Mouse (Mus musculus) kidney, postnatal 0 days (tissue): ENCODE data around the gene Cyp3a16. TPM values are rescaled to one million over a fixed set of nuclear protein-coding genes. Genes with fewer than 3 reads are reported as not detected.
"Not testable (repeated sequence)": the region's sequence is repeated elsewhere in the genome, so short reads cannot be mapped to it uniquely, and the experiment has no call there.

Source experiments
- ATAC-seq: fragments of 200-750 bp; cut with Nextera tagmentation; replicated peaks from 2 replicates; pipeline ENCODE4 v1.8.0; 2017; ENCODE audit warnings: low read depth, moderate number of reproducible peaks, moderate TSS enrichment, moderate library complexity; ENCODE audit not compliant: low FRiP score
- DNase-seq: peaks from one replicate; pipeline ENCODE4 v3.0.0-alpha.2; 2016; ENCODE audit warnings: low spot score
- H3K27ac ChIP-seq: fragments of 300-500 bp; sonication (generic); 2 replicates; pipeline ENCODE4 v1.5.1; 2014; ENCODE audit warnings: mild to moderate bottlenecking
- H3K27me3 ChIP-seq: fragments of 300-500 bp; sonication (generic); 2 replicates; pipeline ENCODE4 v1.6.1; 2014; ENCODE audit warnings: low read length, mixed read lengths; ENCODE audit not compliant: insufficient read depth
- H3K36me3 ChIP-seq: fragments of 300-500 bp; sonication (generic); 2 replicates; pipeline ENCODE4 v1.6.1; 2014; ENCODE audit warnings: low read length, mixed read lengths; ENCODE audit not compliant: insufficient read depth
- H3K4me1 ChIP-seq: fragments of 300-500 bp; sonication (generic); replicated peaks from 2 replicates; pipeline ENCODE4 v1.6.1; 2014; ENCODE audit warnings: antibody characterized with exemption, low read length, mixed read lengths; ENCODE audit not compliant: insufficient read depth
- H3K4me2 ChIP-seq: fragments of 300-500 bp; sonication (generic); 2 replicates; pipeline ENCODE4 v1.6.1; 2014; ENCODE audit warnings: mild to moderate bottlenecking, low read length, moderate library complexity, mixed read lengths
- H3K4me3 ChIP-seq: fragments of 300-500 bp; sonication (generic); replicated peaks from 2 replicates; pipeline ENCODE4 v1.5.1; 2014; ENCODE audit warnings: low read depth, low read length
- H3K9ac ChIP-seq: fragments of 300-500 bp; sonication (generic); 2 replicates; pipeline ENCODE4 v1.6.1; 2014; ENCODE audit warnings: low read depth, low read length
- H3K9me3 ChIP-seq: fragments of 300-500 bp; sonication (generic); replicated peaks from 2 replicates; pipeline ENCODE4 v1.6.1; 2016; ENCODE audit warnings: low read length, inconsistent platforms, mixed read lengths
- CTCF ChIP-seq: IDR thresholded peaks from 2 replicates; pipeline ENCODE4 v1.5.1; 2016; ENCODE audit warnings: antibody characterized with exemption, low read depth, mild to moderate bottlenecking, moderate library complexity
- WGBS: fragments of 180-500 bp; shearing (Covaris S2); extraction: QIAGEN DNeasy Blood & Tissue Kit; methylation state at CpG from one replicate; pipeline ENCODE4 v1.1.7; 2014; 5-methylcytosine and 5-hydroxymethylcytosine counted together
- polyA plus RNA-seq: library from polyadenylated mRNA; unstranded; fragments of >200 nt; fragmentation: Nextera tagmentation; extraction: Ambion mirVana; gene quantifications from 2 replicates; pipeline ENCODE4 v1.2.1, GENCODE M21; 2015

Gene Cyp3a16
- polyA plus RNA-seq, 1 experiment from 2014 or later: not detected

- 59% methylated on average over 1 of the region's 1 CpGs for WGBS
- no peaks in the 10 kb centered on the region for H3K36me3 ChIP-seq
- no peaks in the 10 kb centered on the region for H3K4me1 ChIP-seq
- H3K4me2 ChIP-seq: no peak overlapping the region
- H3K9me3 ChIP-seq: no peaks in the 10 kb centered on the region
- no peak overlapping the region for H3K4me3 ChIP-seq
- no peak for TF ChIP-seq CTCF
- no peak overlapping the region for H3K27ac ChIP-seq
- DNase-seq (no peak), ATAC-seq (no peak)
- H3K27me3 ChIP-seq: no peaks in the 10 kb centered on the region
- H3K9ac ChIP-seq: no peak overlapping the region
These were observed 47.2 kb downstream of the Cyp3a16 start for GRCm38 (mm10) chr5:145422287-145422686.

- not testable (repeated sequence) for H3K9me3 ChIP-seq, H3K27me3 ChIP-seq, ATAC-seq, H3K36me3 ChIP-seq, DNase-seq, H3K9ac ChIP-seq, H3K27ac ChIP-seq, H3K4me2 ChIP-seq, H3K4me1 ChIP-seq, H3K4me3 ChIP-seq
- 90% methylated on average over 9 of the region's 9 CpGs for WGBS
These were observed 54.1 kb downstream of the Cyp3a16 start for GRCm38 (mm10) chr5:145415416-145415815.

Other genes with a start within 250 kb of the Cyp3a16 start
- 30.6 and 37.8 TPM in 2 replicates for gene Zfp655, start 238.0 kb downstream of the Cyp3a16 start, polyA plus RNA-seq
- gene Zscan25, start 189.2 kb downstream of the Cyp3a16 start, polyA plus RNA-seq: 0.26 and 0.57 TPM in 2 replicates
- 0.09 and 0.16 TPM in 2 replicates for gene Cyp3a57, start 124.4 kb downstream of the Cyp3a16 start, polyA plus RNA-seq
- gene Cyp3a41b, start 115.0 kb upstream of the Cyp3a16 start, polyA plus RNA-seq: not detected in 2 replicates